Mouse (Mus musculus) inflammation-experienced regulatory T-cells, adult 16 weeks (primary cell): ENCODE data around the gene Sema3f. TPM values are rescaled to one million over a fixed set of nuclear protein-coding genes. Genes with fewer than 3 reads are reported as not detected.

Experiments
- polyA plus RNA-seq: library from polyadenylated mRNA; unstranded; fragments of 100-300 nt; shearing (Covaris generic); gene quantifications from one replicate; pipeline ENCODE4 v1.2.1, GENCODE M21; 2017

Sema3f gene
- polyA plus RNA-seq = not detected

DNA sequence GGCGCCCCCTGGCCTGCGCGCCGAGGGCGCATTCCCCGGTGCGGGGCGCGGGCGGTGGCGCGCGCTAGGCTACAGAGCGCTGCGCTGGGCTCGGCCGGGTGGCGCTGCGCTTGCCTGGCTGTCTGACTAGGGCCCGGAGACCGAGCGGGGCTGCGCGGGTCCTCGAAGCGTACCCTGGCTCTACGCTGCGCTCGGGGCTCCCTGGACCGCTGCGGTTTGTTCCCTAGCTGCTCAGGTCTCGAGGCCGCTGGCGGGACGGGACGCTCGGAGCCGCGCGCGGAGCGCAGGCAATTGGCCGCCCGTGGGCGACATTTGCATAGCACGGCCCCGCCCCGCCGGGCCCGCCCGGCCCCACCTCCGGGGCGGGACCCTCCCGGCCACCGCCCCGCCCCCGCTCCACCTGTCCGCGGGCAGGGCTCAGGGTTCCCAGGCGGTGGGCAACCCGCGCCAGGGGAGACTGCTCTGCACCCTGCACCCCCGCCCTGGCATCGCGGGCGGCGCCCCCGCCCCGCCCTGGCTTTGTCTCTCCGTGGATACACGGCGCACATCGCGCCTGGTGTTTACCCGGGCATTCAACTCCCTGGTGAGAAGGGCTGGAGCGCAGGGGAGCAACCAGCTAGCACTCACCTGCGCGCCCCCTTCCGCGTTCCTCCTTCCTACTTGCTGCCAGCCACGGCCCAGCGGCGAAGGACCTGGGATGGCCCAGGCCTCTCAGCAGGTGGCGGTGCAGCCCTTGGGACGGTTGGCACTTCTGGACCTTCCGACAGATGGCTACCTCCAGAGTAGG is at the start of gene Sema3f:
TSS of gene Sema3f (minus strand) at position 779 of the 787 bp plus-strand sequence.

DNA sequence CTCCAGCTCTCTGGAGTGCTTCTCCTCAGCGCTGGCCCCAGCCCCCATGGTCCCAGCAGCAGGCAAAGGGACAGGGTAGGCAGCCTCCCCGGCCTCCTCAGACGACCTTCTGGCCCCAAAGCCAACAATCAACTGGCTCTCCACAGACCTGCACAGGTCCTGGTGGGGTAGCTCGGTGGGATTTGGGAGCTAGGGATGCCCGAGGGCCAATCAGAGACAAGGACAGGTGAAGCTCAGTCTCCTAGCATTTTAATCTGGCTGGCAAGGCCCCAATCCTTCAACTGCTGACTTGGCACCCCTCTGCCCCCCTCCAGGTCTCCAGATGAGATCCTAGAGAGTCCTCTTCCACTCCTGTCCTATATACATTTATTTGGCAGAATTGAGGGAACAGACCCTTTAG is 30.8 kb downstream of the Sema3f start, which contains the start of gene Gnat1:
TSS of gene Gnat1 (minus strand) at position 212 of the 400 bp plus-strand sequence.

DNA sequence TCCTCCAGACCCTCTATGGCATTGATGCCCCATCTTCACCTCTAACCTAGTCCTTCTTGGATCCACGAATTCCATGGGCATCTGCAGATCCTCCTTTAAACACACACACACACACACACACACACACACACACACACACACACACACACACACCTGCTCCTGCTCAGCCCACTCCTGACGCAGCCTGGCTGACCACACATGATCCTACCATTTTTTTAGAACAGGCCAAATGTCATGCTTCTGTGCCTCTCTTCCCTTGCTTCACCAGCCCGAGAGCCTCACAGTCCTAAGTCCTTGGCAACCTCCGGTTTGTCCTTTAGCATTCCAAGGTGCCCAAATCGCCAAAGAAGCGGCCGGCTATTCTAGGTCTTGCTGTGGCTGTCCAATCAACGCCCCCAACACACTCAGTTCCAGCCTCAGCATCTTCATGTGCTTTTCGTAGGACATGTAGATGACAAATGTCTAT is 40.8 kb downstream of the Sema3f start, which contains the start of gene Slc38a3:
TSS of gene Slc38a3 (minus strand) at position 51 of the 466 bp plus-strand sequence.

DNA sequence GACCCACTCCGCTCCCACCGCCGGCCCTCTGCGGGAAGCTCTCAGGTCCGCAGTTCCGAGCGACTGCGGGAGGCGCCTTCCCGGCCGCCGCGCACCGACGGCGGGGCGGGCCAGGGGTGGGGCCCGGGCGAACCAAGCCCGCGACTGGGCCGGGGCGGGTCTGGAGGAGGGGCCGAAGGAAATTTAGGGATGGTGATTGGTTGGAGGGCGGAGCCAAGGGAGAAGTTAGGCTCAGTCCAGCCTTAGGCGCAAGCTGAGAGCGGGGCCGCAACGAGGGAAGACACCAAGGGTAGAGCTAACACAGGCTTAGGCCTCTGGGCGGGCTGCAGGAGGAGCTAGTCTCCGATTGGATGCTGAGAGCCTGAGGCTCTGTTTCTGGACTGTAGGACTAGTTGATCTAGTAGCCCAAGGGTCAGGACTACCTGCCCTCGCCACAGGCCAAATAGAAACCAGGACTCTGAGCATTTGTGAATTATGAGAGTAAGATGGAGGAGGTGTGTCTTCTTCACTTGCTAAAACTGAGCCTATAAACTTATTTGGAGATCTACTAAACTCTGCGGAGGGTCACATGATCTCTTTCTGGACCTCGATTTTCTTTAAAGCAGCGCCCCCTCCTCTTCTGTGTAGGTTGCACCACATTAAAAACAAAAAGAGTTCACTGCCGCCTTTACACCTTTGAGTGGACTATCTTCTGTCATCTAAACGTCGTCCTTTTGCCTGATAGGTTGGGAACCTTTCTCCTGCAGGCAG is 74.8 kb downstream of the Sema3f start, which contains the start of gene Gnai2:
TSS of gene Gnai2 (minus strand) at position 89 of the 750 bp plus-strand sequence.

Other genes with a start within 250 kb of the Sema3f start
- gene Tmem115, start 176.5 kb downstream of the Sema3f start, polyA plus RNA-seq = 63.5 TPM
- gene Cyb561d2, start 168.3 kb downstream of the Sema3f start, polyA plus RNA-seq = 62.6 TPM
- 68.1 TPM for gene Nprl2, start 168.2 kb downstream of the Sema3f start, polyA plus RNA-seq
- 4.1 TPM for gene Zmynd10, start 163.2 kb downstream of the Sema3f start, polyA plus RNA-seq
- gene Rassf1, start 158.9 kb downstream of the Sema3f start, polyA plus RNA-seq = 91.3 TPM
- 13.4 TPM for gene Tusc2, start 147.2 kb downstream of the Sema3f start, polyA plus RNA-seq
- 17.7 TPM for gene Hyal2, start 142.5 kb downstream of the Sema3f start, polyA plus RNA-seq
- 6.9 TPM for gene Hyal1, start 133.5 kb downstream of the Sema3f start, polyA plus RNA-seq
- gene Naa80, start 131.6 kb downstream of the Sema3f start, polyA plus RNA-seq = 26.1 TPM
- 0.85 TPM for gene Hyal3, start 129.7 kb downstream of the Sema3f start, polyA plus RNA-seq
- gene Ifrd2, start 122.8 kb downstream of the Sema3f start, polyA plus RNA-seq = 24.9 TPM
- not detected for gene Sema3b, start 101.2 kb downstream of the Sema3f start, polyA plus RNA-seq
- 327 TPM for gene Gnai2, start 75.1 kb downstream of the Sema3f start, polyA plus RNA-seq
- not detected for gene Slc38a3, start 40.9 kb downstream of the Sema3f start, polyA plus RNA-seq
- gene Gnat1, start 30.8 kb downstream of the Sema3f start, polyA plus RNA-seq = 0.77 TPM
- gene Rbm5, start 60.5 kb upstream of the Sema3f start, polyA plus RNA-seq = 360 TPM
- gene Rbm6, start 162.8 kb upstream of the Sema3f start, polyA plus RNA-seq = 137 TPM
- gene Mon1a, start 177.7 kb upstream of the Sema3f start, polyA plus RNA-seq = 28.1 TPM
- gene Mst1r, start 196.4 kb upstream of the Sema3f start, polyA plus RNA-seq = not detected
- not detected for gene Actl11, start 218.0 kb upstream of the Sema3f start, polyA plus RNA-seq
- not detected for gene Camkv, start 225.2 kb upstream of the Sema3f start, polyA plus RNA-seq
- 8.0 TPM for gene Traip, start 239.7 kb upstream of the Sema3f start, polyA plus RNA-seq